Mouse (Mus musculus) ES-E14 (cell line): Measurements from ENCODE around the gene Rpgrip1l.

ENCODE experiments used
- HCFC1 ChIP-seq: IDR thresholded peaks from 2 replicates; pipeline ENCODE4 v1.6.1; 2012; ENCODE audit warnings: low read length, inconsistent platforms, borderline replicate concordance; ENCODE audit not compliant: insufficient read depth
- MAFK ChIP-seq: IDR thresholded peaks from 2 replicates; pipeline ENCODE4 v1.6.1; 2014; ENCODE audit warnings: mild to moderate bottlenecking, low read depth, low read length, inconsistent platforms; ENCODE audit not compliant: insufficient read depth
- ZC3H11A ChIP-seq: IDR thresholded peaks from 2 replicates; pipeline ENCODE4 v1.6.1; 2012; ENCODE audit warnings: low read depth, mild to moderate bottlenecking, inconsistent platforms, low read length, borderline replicate concordance
- ZNF384 ChIP-seq: IDR thresholded peaks from 2 replicates; pipeline ENCODE4 v1.6.1; 2012; ENCODE audit warnings: low read depth, low read length, inconsistent platforms

GRCm38 (mm10) chr8:91358016-91358415, 45.0 kb upstream of the Rpgrip1l start:
- no peak for TF ChIP-seq ZC3H11A
- no peak for TF ChIP-seq MAFK
- TF ChIP-seq HCFC1: no peak
- TF ChIP-seq ZNF384: no peak
